Mouse (Mus musculus): Measurements from ENCODE around the gene Akap1. TPM values are rescaled to one million over a fixed set of nuclear protein-coding genes. Genes with fewer than 3 reads are reported as not detected.

Gene Akap1
- polyA plus RNA-seq, 1 experiment from 2014 or later, result 35.4 TPM

GRCm38 (mm10) chr11:88869443-88869842 lies 5.1 kb upstream of the Akap1 start:
- H3K4me1 ChIP-seq, result peaks cover 9% of the 10 kb centered on the region
- no peaks in the 10 kb centered on the region for H3K9me3 ChIP-seq
- no peak overlapping the region for H3K4me3 ChIP-seq
- H3K27me3 ChIP-seq (replicated peaks), result peaks cover 3% of the 10 kb centered on the region; the same call in 1 of the 2 replicates
- H3K36me3 ChIP-seq (replicated peaks), result no peaks in the 10 kb centered on the region
- H3K4me2 ChIP-seq, result no peak overlapping the region
- no peak for ATAC-seq (replicated peaks)
- WGBS, result 86% methylated on average over 2 of the region's 2 CpGs
- H3K9ac ChIP-seq, result no peak overlapping the region
- H3K27ac ChIP-seq, result no peak overlapping the region

DNA sequence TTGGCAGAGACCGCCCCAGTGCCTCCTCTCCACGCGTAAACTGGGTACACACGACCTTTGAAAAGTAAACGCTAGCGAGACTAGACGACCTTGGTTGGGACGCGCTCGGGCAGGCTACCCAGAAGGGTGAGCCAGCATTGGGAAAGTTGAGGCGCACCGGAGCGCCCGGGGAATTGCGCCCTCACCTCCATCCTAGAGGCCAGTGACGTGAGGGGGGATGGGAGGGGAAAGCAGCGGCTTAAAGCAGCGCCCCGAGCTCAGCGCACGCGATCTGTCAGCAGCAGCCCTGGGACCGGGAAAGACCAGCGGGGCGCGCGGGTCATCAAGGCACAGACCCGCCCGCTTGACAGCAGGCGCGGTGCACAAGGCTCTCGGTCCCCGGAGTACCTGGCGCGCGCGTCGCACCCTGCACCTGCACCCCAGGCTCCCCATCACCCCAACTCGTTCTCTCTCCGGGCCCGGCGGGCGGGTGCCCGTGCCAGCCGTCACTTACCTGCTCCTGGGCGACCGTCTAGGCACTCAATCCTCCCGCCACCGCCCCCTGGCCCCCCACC lies 405 bp downstream of the Akap1 start:
- H3K36me3 ChIP-seq (replicated peaks), result no peaks in the 10 kb centered on the region
- H3K27ac ChIP-seq, result peak overlapping the region; percentile 93
- WGBS, result under 1% methylated on average over 43 of the region's 49 CpGs
- peak overlapping the region; percentile 69 for H3K4me3 ChIP-seq
- peak overlapping the region; percentile 99 for H3K4me2 ChIP-seq
- H3K4me1 ChIP-seq, result peaks cover 16% of the 10 kb centered on the region
- no peaks in the 10 kb centered on the region for H3K27me3 ChIP-seq (replicated peaks)
- peak overlapping the region; percentile 72 for H3K9ac ChIP-seq
- peak; percentile 70 for ATAC-seq (replicated peaks)
- no peaks in the 10 kb centered on the region for H3K9me3 ChIP-seq

- peak overlapping the region; percentile 72 for H3K9ac ChIP-seq
- H3K9me3 ChIP-seq, result no peaks in the 10 kb centered on the region
- H3K27ac ChIP-seq, result peak overlapping the region; percentile 93; the same call in 1 of the 2 replicates
- 1% methylated on average over 32 of the region's 32 CpGs for WGBS
- H3K36me3 ChIP-seq (replicated peaks), result no peaks in the 10 kb centered on the region
- no peaks in the 10 kb centered on the region for H3K27me3 ChIP-seq (replicated peaks)
- H3K4me3 ChIP-seq, result peak overlapping the region; percentile 69
- peak overlapping the region; percentile 99 for H3K4me2 ChIP-seq
- ATAC-seq (replicated peaks), result no peak
- peaks cover 16% of the 10 kb centered on the region for H3K4me1 ChIP-seq
These were observed 1.1 kb downstream of the Akap1 start for GRCm38 (mm10) chr11:88863071-88863903.

DNA sequence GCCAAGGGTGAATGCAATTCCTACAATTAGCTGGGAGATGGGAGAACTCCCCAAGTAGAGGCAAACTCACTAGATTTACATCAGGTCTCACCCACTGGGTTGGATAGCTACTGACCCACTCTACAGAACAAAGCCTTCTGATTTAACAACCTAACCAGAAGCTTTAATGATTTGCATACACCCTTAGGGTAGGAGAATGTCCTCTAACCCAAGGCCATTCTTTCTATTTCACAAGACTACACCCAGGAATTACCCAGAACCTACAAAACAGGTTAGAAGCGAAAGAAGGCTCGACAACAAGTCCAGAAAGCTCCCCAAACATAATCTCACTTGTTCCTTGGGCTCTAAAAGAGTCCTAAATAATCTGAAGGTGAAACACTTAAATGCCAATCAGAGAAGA lies 2.0 kb downstream of the Akap1 start:
- H3K27ac ChIP-seq, result no peak overlapping the region
- 97% methylated on average over 2 of the region's 2 CpGs for WGBS
- ATAC-seq (replicated peaks), result no peak
- no peaks in the 10 kb centered on the region for H3K9me3 ChIP-seq
- H3K27me3 ChIP-seq (replicated peaks), result no peaks in the 10 kb centered on the region
- H3K4me1 ChIP-seq, result peaks cover 16% of the 10 kb centered on the region
- H3K4me3 ChIP-seq, result peak overlapping the region; percentile 69
- H3K36me3 ChIP-seq (replicated peaks), result no peaks in the 10 kb centered on the region
- H3K9ac ChIP-seq, result no peak overlapping the region
- H3K4me2 ChIP-seq, result peak overlapping the region; percentile 99

DNA sequence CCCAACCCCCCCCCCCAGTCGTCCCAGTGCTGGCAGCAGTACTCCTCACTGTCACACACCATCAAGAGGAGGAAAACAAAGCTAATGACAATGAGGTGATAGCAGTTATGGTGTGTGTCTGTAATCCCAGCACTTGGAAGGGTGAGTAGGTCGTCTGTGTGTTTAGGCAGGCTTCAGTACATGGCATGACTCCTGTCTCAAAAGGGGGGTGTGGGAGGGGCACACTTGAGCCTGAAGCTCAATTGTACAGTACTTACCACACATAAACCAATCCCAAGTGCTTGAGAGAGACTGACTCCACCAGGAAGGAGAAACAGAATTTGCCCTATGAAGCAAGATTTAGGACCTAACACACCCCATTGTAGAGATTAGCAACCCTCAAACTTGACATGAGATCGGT lies 3.3 kb downstream of the Akap1 start:
- Histone ChIP-seq H3K9me3 (no peaks in the 10 kb centered on the region), H3K4me1 (peaks cover 16% of the 10 kb centered on the region), H3K27ac (no peak overlapping the region), H3K36me3 (replicated peaks) (no peaks in the 10 kb centered on the region), H3K4me2 (no peak overlapping the region), H3K9ac (no peak overlapping the region), H3K27me3 (replicated peaks) (no peaks in the 10 kb centered on the region), H3K4me3 (no peak overlapping the region)
- ATAC-seq (replicated peaks), result no peak
- 69% methylated on average over 3 of the region's 3 CpGs for WGBS

DNA sequence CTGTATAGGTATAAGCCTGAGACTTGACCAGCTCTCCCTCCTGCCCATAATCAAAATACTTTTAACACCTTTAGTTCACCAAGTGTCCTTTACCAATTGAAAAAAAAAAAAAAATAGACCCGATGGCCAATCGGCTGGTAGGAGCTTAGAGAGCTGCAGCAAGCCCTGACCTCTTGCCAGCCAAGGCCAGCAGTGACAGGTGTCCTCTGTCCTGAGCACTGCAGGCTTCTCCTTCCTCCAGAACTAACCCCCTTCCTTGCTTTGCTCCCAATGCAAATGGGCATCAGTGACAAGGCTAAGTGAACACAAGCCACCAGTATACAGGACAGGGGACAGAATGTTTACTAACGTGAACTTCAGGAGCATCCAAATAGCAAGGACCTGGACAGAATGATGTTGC lies 3.7 kb downstream of the Akap1 start:
- H3K4me3 ChIP-seq, result no peak overlapping the region
- no peaks in the 10 kb centered on the region for H3K27me3 ChIP-seq (replicated peaks)
- H3K9me3 ChIP-seq, result no peaks in the 10 kb centered on the region
- no peak overlapping the region for H3K4me2 ChIP-seq
- H3K9ac ChIP-seq, result no peak overlapping the region
- WGBS, result 87% methylated on average over 3 of the region's 3 CpGs
- no peak overlapping the region for H3K27ac ChIP-seq
- ATAC-seq (replicated peaks), result no peak
- H3K4me1 ChIP-seq, result peaks cover 16% of the 10 kb centered on the region
- no peaks in the 10 kb centered on the region for H3K36me3 ChIP-seq (replicated peaks)

GRCm38 (mm10) chr11:88857311-88858005 lies 6.9 kb downstream of the Akap1 start:
- H3K9ac ChIP-seq, result no peak overlapping the region
- peaks cover 6% of the 10 kb centered on the region for H3K4me1 ChIP-seq
- no peak overlapping the region for H3K27ac ChIP-seq
- H3K4me2 ChIP-seq, result no peak overlapping the region
- WGBS, result 51% methylated on average over 3 of the region's 3 CpGs
- no peaks in the 10 kb centered on the region for H3K36me3 ChIP-seq (replicated peaks)
- ATAC-seq (replicated peaks), result no peak
- H3K4me3 ChIP-seq, result no peak overlapping the region
- no peaks in the 10 kb centered on the region for H3K27me3 ChIP-seq (replicated peaks)
- H3K9me3 ChIP-seq, result no peaks in the 10 kb centered on the region

- 86% methylated on average over 2 of the region's 2 CpGs for WGBS
- Histone ChIP-seq H3K36me3 (replicated peaks) (no peaks in the 10 kb centered on the region), H3K9me3 (no peaks in the 10 kb centered on the region), H3K4me2 (no peak overlapping the region), H3K27me3 (replicated peaks) (no peaks in the 10 kb centered on the region), H3K27ac (no peak overlapping the region), H3K9ac (no peak overlapping the region), H3K4me3 (no peak overlapping the region), H3K4me1 (no peaks in the 10 kb centered on the region)
- no peak for ATAC-seq (replicated peaks)
These were observed 8.0 kb downstream of the Akap1 start for GRCm38 (mm10) chr11:88856383-88856782.

GRCm38 (mm10) chr11:88855795-88856194 lies 8.6 kb downstream of the Akap1 start:
- Histone ChIP-seq H3K9ac (no peak overlapping the region), H3K27me3 (replicated peaks) (no peaks in the 10 kb centered on the region), H3K27ac (no peak overlapping the region), H3K4me2 (no peak overlapping the region), H3K9me3 (no peaks in the 10 kb centered on the region), H3K36me3 (replicated peaks) (no peaks in the 10 kb centered on the region), H3K4me1 (no peaks in the 10 kb centered on the region), H3K4me3 (no peak overlapping the region)
- 70% methylated on average over 4 of the region's 4 CpGs for WGBS
- ATAC-seq (replicated peaks), result no peak

DNA sequence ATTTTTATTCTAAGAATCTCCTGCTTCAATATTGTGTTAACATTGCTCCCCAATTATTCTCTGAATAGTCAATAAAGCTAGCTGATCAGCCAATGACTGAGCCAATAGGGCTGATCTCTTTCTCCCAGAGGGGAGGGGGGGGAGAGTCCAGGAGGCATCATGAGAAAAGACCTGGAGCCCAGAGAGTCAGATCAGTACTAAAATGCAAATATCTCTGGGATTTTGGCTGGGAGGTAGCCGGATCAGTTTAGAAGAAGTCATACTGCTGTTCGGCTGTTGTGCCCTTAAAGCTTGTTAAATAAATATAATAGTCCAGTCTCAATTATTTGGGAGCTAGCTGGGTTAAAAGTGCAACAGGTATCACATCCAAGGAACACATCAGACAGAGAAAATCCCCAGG lies 10.8 kb downstream of the Akap1 start:
- Histone ChIP-seq H3K9me3 (no peaks in the 10 kb centered on the region), H3K9ac (no peak overlapping the region), H3K4me2 (no peak overlapping the region), H3K36me3 (replicated peaks) (no peaks in the 10 kb centered on the region), H3K27ac (no peak overlapping the region), H3K27me3 (replicated peaks) (no peaks in the 10 kb centered on the region), H3K4me3 (no peak overlapping the region), H3K4me1 (peaks cover 7% of the 10 kb centered on the region; the same call in 1 of the 2 replicates)
- 91% methylated on average over 2 of the region's 2 CpGs for WGBS
- no peak for ATAC-seq (replicated peaks)

DNA sequence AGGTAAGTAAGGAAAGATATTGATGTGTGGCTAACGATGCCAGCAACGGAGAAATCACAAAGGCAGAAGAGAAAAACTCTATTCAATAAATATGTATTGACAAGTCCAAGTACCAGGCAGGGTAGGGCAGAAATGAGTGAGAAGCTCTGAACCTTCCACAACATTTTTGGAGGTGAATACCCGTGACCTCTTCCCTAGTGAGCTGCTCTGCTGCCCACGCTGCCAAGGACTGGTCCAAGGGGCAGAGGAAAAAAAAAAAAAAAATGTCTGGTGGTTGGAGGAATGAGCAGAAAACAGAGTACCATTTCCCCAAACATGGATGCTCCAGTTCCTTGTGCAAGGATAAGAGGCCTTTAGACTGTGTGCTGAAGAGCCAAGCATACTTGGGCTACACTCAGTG lies 11.6 kb downstream of the Akap1 start:
- 88% methylated on average over 4 of the region's 4 CpGs for WGBS

DNA sequence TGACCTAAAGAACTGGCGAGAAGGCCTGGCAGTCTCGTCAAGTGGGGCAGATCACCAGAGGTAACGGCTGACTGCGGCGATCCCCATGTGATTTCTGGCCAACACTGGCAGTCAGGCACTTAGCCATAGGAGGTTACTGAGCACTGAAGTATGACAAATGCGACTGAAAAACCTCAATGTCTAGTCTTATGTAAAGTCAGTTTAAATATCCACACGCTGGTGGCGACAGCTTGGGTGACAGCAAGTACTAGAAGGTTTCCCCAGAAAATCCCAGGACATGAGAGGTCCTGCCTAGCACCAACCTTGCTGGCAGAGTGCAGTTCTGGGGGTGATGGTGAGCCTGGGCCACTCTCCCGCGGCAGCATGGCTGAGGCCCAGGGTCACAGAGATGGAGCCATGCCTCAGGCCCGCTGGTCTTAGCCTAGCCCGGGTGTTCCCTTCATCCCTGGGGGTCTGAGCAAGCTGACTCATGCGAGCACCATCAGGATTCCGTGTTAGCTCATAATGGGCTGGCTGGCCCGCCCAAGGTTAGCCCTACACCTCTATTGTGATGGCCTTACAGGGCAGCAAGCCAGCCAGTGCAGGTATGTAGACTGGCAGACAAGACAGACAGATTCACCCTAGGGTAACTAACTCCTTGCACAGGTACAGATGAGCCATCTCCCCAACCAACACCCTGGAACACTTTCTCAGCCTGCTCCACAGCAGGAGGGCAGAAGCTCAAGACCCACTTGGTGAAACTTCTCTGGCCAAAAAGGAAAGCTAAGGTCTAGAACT lies 13.1 kb downstream of the Akap1 start:
- no peak overlapping the region for H3K4me2 ChIP-seq
- no peak for ATAC-seq (replicated peaks)
- H3K27ac ChIP-seq, result no peak overlapping the region
- no peak overlapping the region for H3K9ac ChIP-seq
- H3K9me3 ChIP-seq, result no peaks in the 10 kb centered on the region
- WGBS, result 82% methylated on average over 15 of the region's 15 CpGs
- no peak overlapping the region for H3K4me3 ChIP-seq
- H3K27me3 ChIP-seq (replicated peaks), result no peaks in the 10 kb centered on the region
- peaks cover 13% of the 10 kb centered on the region; the same call in 1 of the 2 replicates for H3K4me1 ChIP-seq
- no peaks in the 10 kb centered on the region for H3K36me3 ChIP-seq (replicated peaks)

More for the DNA sequence above, 11.6 kb downstream of the Akap1 start:
- H3K9ac ChIP-seq, result no peak overlapping the region
- no peaks in the 10 kb centered on the region for H3K9me3 ChIP-seq
- no peak overlapping the region for H3K27ac ChIP-seq
- H3K4me3 ChIP-seq, result no peak overlapping the region
- H3K4me2 ChIP-seq, result no peak overlapping the region
- H3K27me3 ChIP-seq (replicated peaks), result no peaks in the 10 kb centered on the region
- H3K4me1 ChIP-seq, result peaks cover 13% of the 10 kb centered on the region; the same call in 1 of the 2 replicates
- no peaks in the 10 kb centered on the region for H3K36me3 ChIP-seq (replicated peaks)
- ATAC-seq (replicated peaks), result no peak

Data from midbrain, embryonic 15.5 days (tissue).